Mouse (Mus musculus): ENCODE measurements around the gene Slc25a29. TPM values are rescaled to one million over a fixed set of nuclear protein-coding genes. Genes with fewer than 3 reads are reported as not detected.

Slc25a29 gene
- total and polyA plus RNA-seq, 3 experiments, result 1.1 to 2.0 (median 1.5) TPM

DNA sequence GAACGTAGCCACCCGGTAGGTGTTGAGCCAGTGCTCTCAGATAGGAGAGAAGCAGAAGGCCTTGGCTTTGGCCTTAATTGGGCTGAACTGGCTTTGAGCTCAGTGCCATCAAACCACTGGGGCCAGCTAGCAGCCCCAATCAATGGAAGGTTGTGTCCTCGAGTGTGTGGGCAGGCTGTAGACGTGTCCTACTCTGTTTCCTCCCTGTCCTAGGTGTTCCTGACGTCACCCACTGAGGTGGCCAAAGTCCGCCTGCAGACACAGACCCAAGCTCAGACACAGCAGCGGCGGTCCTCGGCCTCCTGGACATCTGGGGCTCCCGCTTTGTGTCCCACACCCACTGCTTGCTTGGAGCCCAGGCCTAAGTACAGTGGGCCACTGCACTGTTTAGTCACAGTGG lies 19.4 kb upstream of the Slc25a29 start:
- dilution Hi-C loops (cut with MboI; ENCODE audit: extremely low pct_ligation_motif_present, extremely low pct_unique_long_range_greater_than_20kb, low sequenced_read_pairs), result no loop called here
- DNase-seq (ENCODE audit: extremely low read depth), result no peak
- no peak overlapping the region for H3K9ac ChIP-seq (ENCODE audit: insufficient read depth, low read depth)

DNA sequence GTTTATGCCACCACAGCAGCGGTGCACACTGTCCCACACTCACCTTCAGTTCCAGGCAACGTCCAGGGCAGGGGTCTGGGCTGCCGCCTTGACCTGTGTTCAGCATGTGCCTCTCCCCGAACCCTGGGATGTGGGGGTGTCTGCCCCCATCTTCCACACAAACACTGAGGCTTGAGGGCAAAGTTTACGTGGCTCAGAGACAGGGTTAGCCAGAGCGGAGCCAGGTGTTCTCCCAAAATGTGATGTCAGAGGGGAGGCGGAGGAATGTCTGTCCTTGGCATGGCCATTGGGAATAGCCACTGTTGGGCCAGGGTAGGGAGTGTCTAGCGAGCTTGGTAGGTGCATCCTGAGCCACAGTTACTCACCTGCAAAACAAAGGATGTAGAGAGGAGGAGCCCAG lies 17.1 kb upstream of the Slc25a29 start:
- Histone ChIP-seq H3K27ac (ENCODE audit: insufficient read depth, low read depth) (no peak overlapping the region), H3K4me2 (ENCODE audit: insufficient read depth, low read depth, poor library complexity, severe bottlenecking) (no peak overlapping the region), H3K9ac (ENCODE audit: insufficient read depth, low read depth) (no peak overlapping the region), H3K27me3 (replicated peaks) (no peaks in the 10 kb centered on the region), H3K4me1 (ENCODE audit: control insufficient read depth in 1 of 2, insufficient read depth in 2 of 2) (no peaks in the 10 kb centered on the region), H3K79me2 (replicated peaks; ENCODE audit: control insufficient read depth, extremely low read depth, insufficient read depth, poor library complexity, severe bottlenecking) (no peaks in the 10 kb centered on the region), H3K36me3 (replicated peaks in 1 of 2; ENCODE audit: control insufficient read depth in 1 of 2, insufficient read depth in 1 of 2, low read length in 1 of 2) (peaks cover 3 to 29% of the 10 kb centered on the region in 2 experiments), H3K4me3 (replicated peaks in 1 of 3; ENCODE audit: low read depth in 2 of 3, low read length in 2 of 3, poor library complexity in 1 of 3) (no peak overlapping the region), H3K9me3 (replicated peaks; ENCODE audit: low read length) (no peaks in the 10 kb centered on the region)
- DNase-seq (ENCODE audit: extremely low read depth), result no peak
- TF ChIP-seq TCF12 (IDR thresholded peaks at IDR 0.05; ENCODE audit: low read depth, low read length) (no peak), IRF4 (IDR thresholded peaks at IDR 0.05; ENCODE audit: low read depth, low read length) (no peak), BHLHE40 (IDR thresholded peaks at IDR 0.05; ENCODE audit: low read depth, low read length) (no peak), ZKSCAN1 (IDR thresholded peaks at IDR 0.05; ENCODE audit: borderline replicate concordance, low read depth, low read length) (no peak), POLR2AphosphoS2 (IDR thresholded peaks at IDR 0.05; ENCODE audit: low read depth, low read length) (no peak), MXI1 (IDR thresholded peaks at IDR 0.05; ENCODE audit: low read depth, low read length) (no peak), RCOR1 (conservative IDR thresholded peaks at IDR 0.05; ENCODE audit: low read depth, low read length) (no peak), MAZ (IDR thresholded peaks at IDR 0.05; ENCODE audit: low read depth, low read length) (no peak), USF1 (IDR thresholded peaks at IDR 0.05; ENCODE audit: low read depth, low read length) (no peak), NELFE (IDR thresholded peaks at IDR 0.05; ENCODE audit: low read depth, low read length) (no peak), MAFK (IDR thresholded peaks at IDR 0.05; ENCODE audit: insufficient replicate concordance, low read length) (no peak), EP300 (IDR thresholded peaks at IDR 0.05; ENCODE audit: low read length) (no peak)
- dilution Hi-C loops (cut with MboI; ENCODE audit: extremely low pct_ligation_motif_present, extremely low pct_unique_long_range_greater_than_20kb, low sequenced_read_pairs) (no loop called here), in situ Hi-C loops (cut with MboI; ENCODE audit: low pct_ligation_motif_present, low pct_unique_long_range_greater_than_20kb, low sequenced_read_pairs) (no loop called here)

More for the DNA sequence above, 19.4 kb upstream of the Slc25a29 start:
- Histone ChIP-seq H3K27ac (ENCODE audit: insufficient read depth, low read depth) (no peak overlapping the region), H3K4me2 (ENCODE audit: insufficient read depth, low read depth, poor library complexity, severe bottlenecking) (no peak overlapping the region), H3K36me3 (replicated peaks in 1 of 2; ENCODE audit: control insufficient read depth in 1 of 2, insufficient read depth in 1 of 2, low read length in 1 of 2) (peaks cover 13 to 44% of the 10 kb centered on the region in 2 experiments), H3K4me1 (ENCODE audit: control insufficient read depth in 1 of 2, insufficient read depth in 2 of 2) (no peaks in the 10 kb centered on the region), H3K79me2 (replicated peaks; ENCODE audit: control insufficient read depth, extremely low read depth, insufficient read depth, poor library complexity, severe bottlenecking) (no peaks in the 10 kb centered on the region), H3K4me3 (replicated peaks in 1 of 3; ENCODE audit: low read depth in 2 of 3, low read length in 2 of 3, poor library complexity in 1 of 3) (no peak overlapping the region), H3K27me3 (replicated peaks) (no peaks in the 10 kb centered on the region), H3K9me3 (replicated peaks; ENCODE audit: low read length) (no peaks in the 10 kb centered on the region)
- in situ Hi-C loops (cut with MboI; ENCODE audit: low pct_ligation_motif_present, low pct_unique_long_range_greater_than_20kb, low sequenced_read_pairs), result no loop called here
- TF ChIP-seq RCOR1 (conservative IDR thresholded peaks at IDR 0.05; ENCODE audit: low read depth, low read length), result no peak
- TF ChIP-seq HCFC1 (IDR thresholded peaks at IDR 0.05; ENCODE audit: low read depth, low read length), result no peak
- TF ChIP-seq E2F4 (IDR thresholded peaks at IDR 0.05; ENCODE audit: insufficient replicate concordance, low read depth, low read length), result no peak
- TF ChIP-seq JUN (IDR thresholded peaks at IDR 0.05; ENCODE audit: insufficient read depth, low read depth, low read length), result no peak
- no peak for TF ChIP-seq CHD2 (IDR thresholded peaks at IDR 0.05; ENCODE audit: low read length)
- no peak for TF ChIP-seq ZC3H11A (IDR thresholded peaks at IDR 0.05; ENCODE audit: low read depth, low read length)
- no peak for TF ChIP-seq NELFE (IDR thresholded peaks at IDR 0.05; ENCODE audit: low read depth, low read length)
- no peak for TF ChIP-seq GABPA (IDR thresholded peaks at IDR 0.05; ENCODE audit: insufficient replicate concordance, low read depth, low read length)
- no peak for TF ChIP-seq NRF1 (IDR thresholded peaks at IDR 0.05; ENCODE audit: low read depth, low read length)
- TF ChIP-seq MAFK (IDR thresholded peaks at IDR 0.05; ENCODE audit: insufficient replicate concordance, low read length), result no peak
- TF ChIP-seq ZNF384 (IDR thresholded peaks at IDR 0.05; ENCODE audit: low read depth, low read length), result no peak
- TF ChIP-seq MXI1 (IDR thresholded peaks at IDR 0.05; ENCODE audit: low read depth, low read length), result no peak
- no peak for TF ChIP-seq JUND (conservative IDR thresholded peaks at IDR 0.05; ENCODE audit: low read depth, low read length)
- TF ChIP-seq ELF1 (IDR thresholded peaks at IDR 0.05; ENCODE audit: low read depth, low read length), result no peak
- no peak for TF ChIP-seq SMC3 (IDR thresholded peaks at IDR 0.05; ENCODE audit: low read depth, low read length)
- TF ChIP-seq ZKSCAN1 (IDR thresholded peaks at IDR 0.05; ENCODE audit: borderline replicate concordance, low read depth, low read length), result no peak
- no peak for TF ChIP-seq USF1 (IDR thresholded peaks at IDR 0.05; ENCODE audit: low read depth, low read length)
- no peak for TF ChIP-seq UBTF (IDR thresholded peaks at IDR 0.05; ENCODE audit: low read depth, low read length)
- no peak for TF ChIP-seq MAZ (IDR thresholded peaks at IDR 0.05; ENCODE audit: low read depth, low read length)
